Comparison of ENCODE assay signal across 8 mouse cellular contexts in the genomic region with DNA sequence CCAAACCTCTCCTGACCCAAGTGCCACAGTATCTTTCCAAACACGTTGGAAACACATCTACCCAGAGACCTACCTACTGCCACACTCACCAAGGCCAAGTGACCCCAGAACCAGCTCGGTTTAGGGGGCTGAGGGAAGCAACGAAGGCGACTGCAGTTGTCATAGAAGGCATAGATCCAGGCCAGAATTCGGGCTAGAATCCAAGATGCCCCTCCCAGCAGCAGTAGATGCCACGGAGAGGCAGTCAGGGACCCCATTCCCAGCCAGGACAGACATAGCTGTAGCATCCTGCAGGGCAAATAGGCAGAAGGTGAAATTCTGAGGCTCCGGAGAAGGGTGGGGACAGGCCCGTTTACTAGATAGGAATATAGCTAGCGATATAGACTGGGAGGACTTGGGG. TPM values are rescaled to one million over a fixed set of nuclear protein-coding genes. Genes with fewer than 3 reads are reported as not detected.
DNase-seq lines count a peak whose midpoint lies in the region; ATAC-seq and TF ChIP-seq lines count a peak whose summit lies in the region.

No protein-coding gene starts in this region.

- DNase-seq in kidney, adult 8-10 months, result no peak
- no peak for DNase-seq in hindbrain, embryonic 14.5 days (ENCODE audit: low spot score)
- peak; percentile 21 for DNase-seq in lung, postnatal 36 days
- no peak for DNase-seq in c-Kit-positive CD71-positive TER-119-positive erythroid progenitor cells, embryonic 14.5 days (ENCODE audit: low spot score)
- no peak for DNase-seq in adrenal gland, adult 18-20 months (ENCODE audit: low spot score in 2 of 2)
- DNase-seq in urinary bladder, postnatal 10 days (ENCODE audit: low spot score), result no peak

- H3K4me1 ChIP-seq in kidney, embryonic 15.5 days, result peaks cover 15% of the 10 kb centered on the region
- H3K4me1 ChIP-seq in cortical plate, adult 2 months (ENCODE audit: control insufficient read depth, insufficient read depth, low read length), result no peaks in the 10 kb centered on the region; the same call in 1 of the 2 replicates
- H3K4me1 ChIP-seq in hindbrain, embryonic 14.5 days (replicated peaks; ENCODE audit: control insufficient read depth, insufficient read depth, low read length), result peaks cover 5% of the 10 kb centered on the region; the same call in 1 of the 2 replicates

- peak overlapping the region; percentile 66 for H3K4me3 ChIP-seq in kidney, embryonic 15.5 days (replicated peaks)
- H3K4me3 ChIP-seq in cortical plate, adult 2 months (ENCODE audit: insufficient read depth, low read length), result peak overlapping the region; percentile 59
- H3K4me3 ChIP-seq in hindbrain, embryonic 14.5 days (replicated peaks; ENCODE audit: low read length), result peak overlapping the region; percentile 43

- 59% methylated on average over 9 of the region's 9 CpGs for WGBS in kidney, embryonic 15.5 days
- 64% methylated on average over 9 of the region's 9 CpGs for WGBS in hindbrain, embryonic 14.5 days

- peak overlapping the region; percentile 58 for H3K9ac ChIP-seq in kidney, embryonic 15.5 days
- H3K9ac ChIP-seq in hindbrain, embryonic 14.5 days, result peak overlapping the region; percentile 51

- no peaks in the 10 kb centered on the region for H3K36me3 ChIP-seq in kidney, embryonic 15.5 days
- no peaks in the 10 kb centered on the region for H3K36me3 ChIP-seq in hindbrain, embryonic 14.5 days (replicated peaks; ENCODE audit: control insufficient read depth, insufficient read depth)

- peak overlapping the region; percentile 84 for H3K27ac ChIP-seq in kidney, embryonic 15.5 days
- peak overlapping the region; percentile 82 for H3K27ac ChIP-seq in cortical plate, adult 2 months (ENCODE audit: insufficient read depth, low read length)
- 0 out of 2 replicates have a peak overlapping the region, but pooled peaks have one; percentile 32 for H3K27ac ChIP-seq in hindbrain, embryonic 14.5 days

- H3K27me3 ChIP-seq in kidney, embryonic 15.5 days, result no peaks in the 10 kb centered on the region
- no peaks in the 10 kb centered on the region for H3K27me3 ChIP-seq in hindbrain, embryonic 14.5 days (ENCODE audit: control insufficient read depth, insufficient read depth, low read length)

- no peaks in the 10 kb centered on the region for H3K9me3 ChIP-seq in kidney, embryonic 15.5 days (replicated peaks)
- H3K9me3 ChIP-seq in hindbrain, embryonic 14.5 days (ENCODE audit: control insufficient read depth, low read length), result no peaks in the 10 kb centered on the region

- peak overlapping the region; percentile 81 for H3K4me2 ChIP-seq in kidney, embryonic 15.5 days
- peak overlapping the region; percentile 67 for H3K4me2 ChIP-seq in hindbrain, embryonic 14.5 days (replicated peaks)

- no peak for ATAC-seq in kidney, embryonic 15.5 days (replicated peaks; ENCODE audit: low FRiP score)
- no peak for ATAC-seq in hindbrain, embryonic 14.5 days (ENCODE audit: low FRiP score)

- TF ChIP-seq CTCF in cortical plate, adult 2 months (IDR thresholded peaks at IDR 0.05; ENCODE audit: extremely low read depth, insufficient read depth, low read length), result no peak

- TF ChIP-seq POLR2A in cortical plate, adult 2 months (IDR thresholded peaks at IDR 0.05; ENCODE audit: extremely low read depth, insufficient read depth, low read length), result no peak

RNA-seq across cellular contexts. Expression of gene Cyp4f13, which starts 0.5 kb away (rescaled TPM):
- polyA plus RNA-seq in kidney, embryonic 15.5 days (2015; fragmentation: Nextera tagmentation; extraction: Ambion mirVana), result 10.8 and 13.3 TPM in 2 replicates
- polyA plus RNA-seq in cortical plate, adult 2 months (2012; rRNA removed), result 32.8 and 37.6 TPM in 2 replicates
- polyA plus RNA-seq in hindbrain, embryonic 14.5 days (2014; fragmentation: Nextera tagmentation; extraction: Ambion mirVana), result 9.4 and 10.1 TPM in 2 replicates
- total RNA-seq in adrenal gland, adult 18-20 months (2021), result 10 to 100 TPM; 49.7 to 67.3 TPM

RNA-seq across cellular contexts. Expression of gene Zfp472, which starts 18.9 kb away (rescaled TPM):
- 9.9 and 12.1 TPM in 2 replicates for polyA plus RNA-seq in kidney, embryonic 15.5 days (2015; fragmentation: Nextera tagmentation; extraction: Ambion mirVana)
- polyA plus RNA-seq in cortical plate, adult 2 months (2012; rRNA removed), result 3.1 and 3.2 TPM in 2 replicates
- polyA plus RNA-seq in hindbrain, embryonic 14.5 days (2014; fragmentation: Nextera tagmentation; extraction: Ambion mirVana), result 8.5 and 8.9 TPM in 2 replicates
- 1 to 10 TPM; 5.6 to 5.7 TPM for total RNA-seq in adrenal gland, adult 18-20 months (2021)

RNA-seq across cellular contexts. Expression of gene Cyp4f14, which starts 29.6 kb away (rescaled TPM):
- not detected in 2 replicates for polyA plus RNA-seq in kidney, embryonic 15.5 days (2015; fragmentation: Nextera tagmentation; extraction: Ambion mirVana)
- 17.0 and 18.6 TPM in 2 replicates for polyA plus RNA-seq in cortical plate, adult 2 months (2012; rRNA removed)
- polyA plus RNA-seq in hindbrain, embryonic 14.5 days (2014; fragmentation: Nextera tagmentation; extraction: Ambion mirVana), result 0.10 TPM in 1 of 2 replicates, not detected in the other
- 1 to 10 TPM; 6.8 to 9.7 TPM for total RNA-seq in adrenal gland, adult 18-20 months (2021)

RNA-seq across cellular contexts. Expression of gene Zfp952, which starts 46.2 kb away (rescaled TPM):
- polyA plus RNA-seq in kidney, embryonic 15.5 days (2015; fragmentation: Nextera tagmentation; extraction: Ambion mirVana), result 11.2 and 11.9 TPM in 2 replicates
- 10.6 and 11.4 TPM in 2 replicates for polyA plus RNA-seq in cortical plate, adult 2 months (2012; rRNA removed)
- polyA plus RNA-seq in hindbrain, embryonic 14.5 days (2014; fragmentation: Nextera tagmentation; extraction: Ambion mirVana), result 20.2 and 23.5 TPM in 2 replicates
- total RNA-seq in adrenal gland, adult 18-20 months (2021), result 10 to 100 TPM; 10.1 to 12.3 TPM

RNA-seq across cellular contexts. Expression of gene Zfp870, which starts 55.3 kb away (rescaled TPM):
- polyA plus RNA-seq in kidney, embryonic 15.5 days (2015; fragmentation: Nextera tagmentation; extraction: Ambion mirVana), result 7.7 and 8.0 TPM in 2 replicates
- 5.2 and 5.5 TPM in 2 replicates for polyA plus RNA-seq in cortical plate, adult 2 months (2012; rRNA removed)
- 7.9 and 10.1 TPM in 2 replicates for polyA plus RNA-seq in hindbrain, embryonic 14.5 days (2014; fragmentation: Nextera tagmentation; extraction: Ambion mirVana)
- 10 to 100 TPM in 1 of 2 experiments, 1 to 10 TPM in 1; 8.4 to 11.3 TPM for total RNA-seq in adrenal gland, adult 18-20 months (2021)

Comparison
In these comparisons a context has a peak if more than half of its experiments do, and no peak if none do; other contexts are left out.
1. H3K27ac ChIP-seq: peak in every context shown above with its lines; median percentile 84 in kidney, embryonic 15.5 days; 82 in cortical plate, adult 2 months; 32 in hindbrain, embryonic 14.5 days.
2. RNA of gene Cyp4f14, which starts 29.6 kb away (polyA plus RNA-seq): 17.0 to 18.6 TPM in cortical plate, adult 2 months; 0.10 TPM in hindbrain, embryonic 14.5 days and not detected in kidney, embryonic 15.5 days; every median in the first group is over 10 times any median in the second.
3. Peak in every context shown above with its lines, with median percentiles within 50 percentile points of each other: H3K4me3 ChIP-seq.